Mouse (Mus musculus) heart, postnatal 0 days (tissue): ENCODE results near the gene Bcl11b. TPM values are rescaled to one million over a fixed set of nuclear protein-coding genes. Genes with fewer than 3 reads are reported as not detected.

Experiments used
- ATAC-seq: fragments of 200-750 bp; cut with Nextera tagmentation; 2 replicates; pipeline ENCODE4 v1.8.0; 2017; ENCODE audit warnings: low read depth, moderate number of reproducible peaks, moderate library complexity; ENCODE audit not compliant: insufficient read depth
- DNase-seq: peaks from one replicate; pipeline ENCODE4 v3.0.0-alpha.2; 2016; ENCODE audit warnings: low spot score
- H3K27ac ChIP-seq: fragments of 300-500 bp; sonication (generic); 2 replicates; pipeline ENCODE4 v1.5.1; 2014; ENCODE audit warnings: low read depth, mild to moderate bottlenecking
- H3K27me3 ChIP-seq: fragments of 300-500 bp; sonication (generic); 2 replicates; pipeline ENCODE4 v1.6.1; 2014; ENCODE audit warnings: low read length, mixed read lengths; ENCODE audit not compliant: control insufficient read depth, insufficient read depth
- H3K36me3 ChIP-seq: fragments of 300-500 bp; sonication (generic); replicated peaks from 2 replicates; pipeline ENCODE4 v1.6.1; 2014; ENCODE audit warnings: low read length, mixed read lengths; ENCODE audit not compliant: control insufficient read depth, insufficient read depth
- H3K4me1 ChIP-seq: fragments of 300-500 bp; sonication (generic); 2 replicates; pipeline ENCODE4 v1.6.1; 2014; ENCODE audit warnings: antibody characterized with exemption; ENCODE audit not compliant: control insufficient read depth, insufficient read depth
- H3K4me2 ChIP-seq: fragments of 300-500 bp; sonication (generic); 2 replicates; pipeline ENCODE4 v1.6.1; 2014; ENCODE audit warnings: low read depth, mild to moderate bottlenecking, low read length, moderate library complexity
- H3K4me3 ChIP-seq: fragments of 300-500 bp; sonication (generic); 2 replicates; pipeline ENCODE4 v1.5.1; 2014; ENCODE audit warnings: low read depth, low read length
- H3K9ac ChIP-seq: fragments of 300-500 bp; sonication (generic); replicated peaks from 2 replicates; pipeline ENCODE4 v1.6.1; 2014; ENCODE audit warnings: low read depth, low read length, mixed read lengths
- H3K9me3 ChIP-seq: fragments of 300-500 bp; sonication (generic); replicated peaks from 2 replicates; pipeline ENCODE4 v1.6.1; 2016; ENCODE audit warnings: low read length; ENCODE audit not compliant: control insufficient read depth
- CTCF ChIP-seq: IDR thresholded peaks from 2 replicates; pipeline ENCODE4 v1.5.1; 2016; ENCODE audit warnings: antibody characterized with exemption, control low read depth, low read depth
- EP300 ChIP-seq: IDR thresholded peaks from 2 replicates; pipeline ENCODE4 v1.6.1; 2016; ENCODE audit warnings: antibody characterized with exemption, low read depth
- WGBS: fragments of 180-500 bp; shearing (Covaris S2); extraction: QIAGEN DNeasy Blood & Tissue Kit; methylation state at CpG from one replicate; pipeline ENCODE4 v1.1.7; 2014; 5-methylcytosine and 5-hydroxymethylcytosine counted together
- polyA plus RNA-seq: library from polyadenylated mRNA; unstranded; fragments of >200 nt; fragmentation: Nextera tagmentation; extraction: Ambion mirVana; gene quantifications from 2 replicates; pipeline ENCODE4 v1.2.1, GENCODE M21; 2015
- total RNA-seq: library from RNA; depleted of rRNA; stranded (reverse); fragments of >200 nt; gene quantifications from 2 replicates; pipeline ENCODE4 v1.2.3, GENCODE M21; 2014; ENCODE audit warnings: low replicate concordance; rRNA removed

Gene Bcl11b
- total RNA-seq: 2.7 and 7.3 TPM in 2 replicates
- 2.1 and 2.2 TPM in 2 replicates for polyA plus RNA-seq

DNA sequence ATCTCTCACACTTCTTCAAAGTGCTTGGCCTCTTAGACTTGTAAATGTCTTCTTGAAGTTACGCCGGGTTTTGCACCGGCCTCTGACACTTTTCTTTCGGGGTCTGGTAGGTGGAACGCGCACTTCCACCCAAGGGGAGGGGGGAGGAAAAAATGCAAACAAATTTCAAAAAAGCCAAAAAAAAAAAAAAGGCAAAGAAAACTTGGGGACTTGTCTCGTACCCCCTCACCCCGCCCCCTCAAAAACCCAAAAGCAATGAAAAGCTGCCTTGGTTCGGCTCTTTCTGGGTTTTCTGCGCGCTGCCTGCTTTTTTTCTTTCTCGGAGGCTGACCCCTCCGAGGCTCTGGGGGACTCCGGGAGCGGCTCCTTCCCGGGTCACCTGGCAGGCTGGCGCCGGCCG, at the start of gene Bcl11b:
Bcl11b (minus strand) TSS at position 120 of the 400 bp plus-strand sequence.
- TF ChIP-seq CTCF (no peak), EP300 (no peak)
- Histone ChIP-seq H3K27me3 (peaks cover 82% of the 10 kb centered on the region), H3K27ac (peak within 1 kb of the TSS; percentile 49; the same call in 1 of the 2 replicates)

DNA sequence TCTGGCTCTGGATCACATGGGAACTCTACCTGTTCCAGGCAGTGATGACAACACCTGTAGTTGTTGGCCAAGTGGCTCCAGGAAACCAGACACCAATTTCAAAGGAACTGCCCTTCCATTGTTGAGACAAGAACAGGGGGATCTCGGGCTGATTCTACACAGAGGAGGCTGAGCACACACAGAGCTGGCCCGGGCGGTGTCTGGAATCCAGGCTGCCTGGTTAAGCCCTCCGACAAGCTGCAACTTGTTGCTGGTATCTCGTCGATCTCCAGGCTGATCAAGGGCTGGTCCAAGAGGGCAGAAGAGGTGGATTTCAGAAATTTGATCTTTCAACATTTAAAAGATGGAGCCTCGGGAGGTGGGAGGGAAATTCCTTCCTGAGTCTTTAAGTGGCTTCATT, 47.6 kb upstream of the Bcl11b start:
- no peaks in the 10 kb centered on the region for H3K27me3 ChIP-seq
- no peak overlapping the region for H3K4me3 ChIP-seq
- H3K27ac ChIP-seq: no peak overlapping the region
- H3K9me3 ChIP-seq: no peaks in the 10 kb centered on the region
- H3K36me3 ChIP-seq: no peaks in the 10 kb centered on the region
- H3K9ac ChIP-seq: no peak overlapping the region
- 0 out of 2 replicates have a peak, but pooled peaks cover 4% of the 10 kb centered on the region for H3K4me1 ChIP-seq
- DNase-seq: no peak
- ATAC-seq: no peak
- H3K4me2 ChIP-seq: no peak overlapping the region
- WGBS: 64% methylated on average over 7 of the region's 7 CpGs
- TF ChIP-seq EP300 (no peak), CTCF (no peak)

More for the DNA sequence above, at the start of gene Bcl11b:
- Histone ChIP-seq H3K4me1 (peaks cover 10% of the 10 kb centered on the region; the same call in 1 of the 2 replicates), H3K9me3 (no peaks in the 10 kb centered on the region), H3K4me2 (peak within 1 kb of the TSS; percentile 99), H3K36me3 (no peaks in the 10 kb centered on the region), H3K4me3 (peak within 1 kb of the TSS; percentile 81), H3K9ac (peak within 1 kb of the TSS; percentile 60)
- DNase-seq (no peak), ATAC-seq (no peak)
- 0% methylated on average over 19 of the region's 19 CpGs for WGBS

DNA sequence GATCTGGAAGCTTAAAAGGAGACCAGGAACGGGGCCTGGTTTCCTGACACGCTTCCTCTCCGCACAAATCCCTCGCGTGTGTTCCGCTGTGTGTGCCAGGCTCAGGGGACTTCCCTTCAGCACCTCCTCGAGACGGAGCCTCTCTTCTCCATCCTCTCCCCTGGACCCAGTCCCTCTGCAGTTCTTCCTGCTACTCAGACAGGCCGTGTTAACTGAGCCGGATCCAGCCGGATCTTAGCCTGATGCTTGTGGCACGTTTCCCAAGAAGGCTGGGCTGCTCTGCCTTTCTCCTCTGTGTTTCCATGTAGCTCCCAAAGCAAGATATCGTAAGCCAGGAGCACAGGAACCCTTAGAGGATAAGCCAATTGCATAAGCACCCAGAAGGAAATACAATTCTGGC, 46.2 kb upstream of the Bcl11b start:
- H3K9ac ChIP-seq: no peak overlapping the region
- peak; percentile 64 for ATAC-seq
- H3K4me3 ChIP-seq: no peak overlapping the region
- H3K4me1 ChIP-seq: 0 out of 2 replicates have a peak, but pooled peaks cover 4% of the 10 kb centered on the region
- WGBS: 47% methylated on average over 13 of the region's 13 CpGs
- TF ChIP-seq EP300: no peak
- TF ChIP-seq CTCF: no peak
- no peak overlapping the region for H3K27ac ChIP-seq
- peak overlapping the region; percentile 5; the same call in 1 of the 2 replicates for H3K4me2 ChIP-seq
- H3K36me3 ChIP-seq: no peaks in the 10 kb centered on the region
- no peaks in the 10 kb centered on the region for H3K27me3 ChIP-seq
- H3K9me3 ChIP-seq: no peaks in the 10 kb centered on the region
- DNase-seq: peak; percentile 46

DNA sequence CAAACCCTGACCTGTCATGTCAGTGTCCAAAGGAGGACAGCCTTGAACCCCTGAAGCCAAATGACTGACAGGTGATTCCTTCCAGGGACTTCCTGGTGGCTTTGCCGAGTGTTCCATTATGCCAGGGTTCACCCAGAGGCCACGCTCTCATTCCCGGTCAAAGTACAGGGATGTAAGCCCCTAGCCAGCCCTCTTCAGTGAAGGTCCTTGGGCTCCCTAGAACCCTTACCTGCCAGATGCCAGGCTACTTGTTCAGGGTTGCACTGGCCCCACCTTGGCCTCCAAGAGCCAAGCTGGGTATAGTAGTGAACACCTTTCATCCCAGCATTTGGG, 38.8 kb upstream of the Bcl11b start:
- ATAC-seq (no peak), DNase-seq (no peak)
- no peaks in the 10 kb centered on the region for H3K9me3 ChIP-seq
- H3K4me3 ChIP-seq: no peak overlapping the region
- H3K4me1 ChIP-seq: no peaks in the 10 kb centered on the region
- no peak overlapping the region for H3K27ac ChIP-seq
- TF ChIP-seq EP300 (no peak), CTCF (no peak)
- no peaks in the 10 kb centered on the region; the same call in 1 of the 2 replicates for H3K27me3 ChIP-seq
- H3K4me2 ChIP-seq: no peak overlapping the region
- 42% methylated on average over 3 of the region's 3 CpGs for WGBS
- no peaks in the 10 kb centered on the region for H3K36me3 ChIP-seq
- no peak overlapping the region for H3K9ac ChIP-seq

DNA sequence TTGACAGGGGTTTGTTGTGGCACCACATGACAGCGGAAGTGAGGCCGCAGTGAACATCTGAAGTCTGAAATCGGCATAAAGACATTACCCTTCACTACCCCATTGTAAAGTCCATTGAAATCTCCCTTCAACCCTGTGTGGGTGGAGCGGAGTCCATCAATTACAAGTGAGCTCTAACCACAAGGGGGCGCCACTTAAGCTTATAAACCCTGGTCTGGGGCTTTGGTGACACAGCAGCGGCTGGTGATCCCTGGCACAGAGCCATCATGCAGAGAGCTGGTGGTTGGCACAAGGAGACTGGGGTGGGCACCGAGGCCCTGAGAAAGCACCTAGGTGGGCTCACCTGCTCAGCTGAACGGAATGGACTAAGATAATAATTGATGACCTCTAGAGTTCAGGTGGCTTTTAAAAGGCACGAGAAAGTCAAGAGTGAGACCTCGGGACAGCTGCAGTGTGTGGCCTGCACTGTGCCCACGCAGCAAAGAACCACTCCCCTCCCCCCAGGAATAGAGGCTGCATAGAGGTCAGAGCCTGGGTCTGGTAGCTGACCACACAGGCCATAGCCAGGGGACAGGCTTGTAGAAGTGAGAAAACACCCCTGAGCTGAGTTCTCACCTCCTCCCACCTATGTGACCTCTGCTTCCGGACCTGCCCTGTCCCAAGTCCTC, 38.3 kb upstream of the Bcl11b start:
- WGBS: 41% methylated on average over 12 of the region's 12 CpGs
- Histone ChIP-seq H3K4me3 (no peak overlapping the region), H3K27me3 (no peaks in the 10 kb centered on the region; the same call in 1 of the 2 replicates), H3K36me3 (no peaks in the 10 kb centered on the region), H3K4me1 (no peaks in the 10 kb centered on the region), H3K27ac (no peak overlapping the region), H3K4me2 (no peak overlapping the region), H3K9me3 (no peaks in the 10 kb centered on the region), H3K9ac (no peak overlapping the region)
- peak; percentile 67 for TF ChIP-seq CTCF
- TF ChIP-seq EP300: no peak
- peak; percentile 66 for ATAC-seq
- DNase-seq: peak; percentile 67
